Mouse (Mus musculus) adrenal gland, postnatal 14 days (tissue): ENCODE measurements around the gene Sema6c. TPM values are rescaled to one million over a fixed set of nuclear protein-coding genes. Genes with fewer than 3 reads are reported as not detected.
A peak's percentile ranks its signal among the peaks of the same experiment; 100 is the strongest.
"Not testable (repeated sequence)": the region's sequence is repeated elsewhere in the genome, so short reads cannot be mapped to it uniquely, and the experiment has no call there.

Source experiments
- DNase-seq: peaks from one replicate; pipeline ENCODE4 v3.0.0; 2021; ENCODE audit warnings: mixed read lengths
- total RNA-seq: library from RNA; stranded (reverse); gene quantifications from 2 replicates; pipeline ENCODE4 v1.2.3, GENCODE M21; 2021

The Sema6c gene
- total RNA-seq, 1 experiment from 2014 or later: 2.8 TPM

GRCm38 (mm10) chr3:95184796-95185577 lies 24.7 kb downstream of the Sema6c start:
- DNase-seq: no peak

GRCm38 (mm10) chr3:95186100-95186499 lies 25.8 kb downstream of the Sema6c start:
- no peak for DNase-seq

- DNase-seq: no peak
Observed at GRCm38 (mm10) chr3:95186888-95187287, 26.6 kb downstream of the Sema6c start.

GRCm38 (mm10) chr3:95194721-95195135 lies 34.5 kb downstream of the Sema6c start:
- no peak for DNase-seq

- no peak for DNase-seq
Observed at GRCm38 (mm10) chr3:95195772-95196171, 35.5 kb downstream of the Sema6c start.

- DNase-seq: no peak
Observed at GRCm38 (mm10) chr3:95199101-95199500, 38.8 kb downstream of the Sema6c start.

- no peak for DNase-seq
Observed at GRCm38 (mm10) chr3:95200132-95200531, 39.9 kb downstream of the Sema6c start.

- no peak for DNase-seq
Observed at GRCm38 (mm10) chr3:95200562-95200961, 40.3 kb downstream of the Sema6c start.

GRCm38 (mm10) chr3:95203880-95204279 lies 43.6 kb downstream of the Sema6c start:
- no peak for DNase-seq

- no peak for DNase-seq
Observed at GRCm38 (mm10) chr3:95208286-95208685, 48.0 kb downstream of the Sema6c start.

GRCm38 (mm10) chr3:95210585-95210984 lies 50.3 kb downstream of the Sema6c start:
- DNase-seq: no peak

- DNase-seq: not testable (repeated sequence)
Observed at GRCm38 (mm10) chr3:95212889-95213608, 52.8 kb downstream of the Sema6c start.

GRCm38 (mm10) chr3:95213609-95213975 lies 53.3 kb downstream of the Sema6c start:
- no peak for DNase-seq

GRCm38 (mm10) chr3:95216655-95217254 lies 56.5 kb downstream of the Sema6c start:
- DNase-seq: no peak

- peak; percentile 98 for DNase-seq
Observed at GRCm38 (mm10) chr3:95217255-95218134, 57.2 kb downstream of the Sema6c start, which contains the start of gene Gabpb2. Gabpb2 (minus strand) TSS chr3:95217916.

- DNase-seq: no peak
Observed at GRCm38 (mm10) chr3:95218466-95219137, 58.3 kb downstream of the Sema6c start.

- no peak for DNase-seq
Observed at GRCm38 (mm10) chr3:95223041-95223440, 62.8 kb downstream of the Sema6c start.
